Mouse (Mus musculus) layer of hippocampus, adult 2 months (tissue): Measurements from ENCODE around the gene Slc29a2. TPM values are rescaled to one million over a fixed set of nuclear protein-coding genes. Genes with fewer than 3 reads are reported as not detected.

Source experiments
- DNase-seq, 2 experiments: peaks; one replicate each; pipeline ENCODE4 v3.0.0; 2022; ENCODE audit warnings: low spot score in 2 of 2
- H3K27ac ChIP-seq: fragments of 200-600 bp; 2 replicates; pipeline ENCODE4 v1.8.1; 2022
- H3K4me3 ChIP-seq: fragments of 200-600 bp; 2 replicates; pipeline ENCODE4 v1.8.1; 2022; ENCODE audit warnings: mild to moderate bottlenecking
- CTCF ChIP-seq: fragments of 200-600 bp; conservative IDR thresholded peaks from 2 replicates; pipeline ENCODE4 v1.8.1; 2022; ENCODE audit warnings: antibody characterized with exemption, mild to moderate bottlenecking, moderate library complexity
- total RNA-seq, 2 experiments: library from RNA; stranded (reverse); gene quantifications; 2 replicates each; pipeline ENCODE4 v1.2.3; 2021

Gene Slc29a2
- total RNA-seq, 2 experiments from 2014 or later = 16.2 to 16.7 TPM

DNA sequence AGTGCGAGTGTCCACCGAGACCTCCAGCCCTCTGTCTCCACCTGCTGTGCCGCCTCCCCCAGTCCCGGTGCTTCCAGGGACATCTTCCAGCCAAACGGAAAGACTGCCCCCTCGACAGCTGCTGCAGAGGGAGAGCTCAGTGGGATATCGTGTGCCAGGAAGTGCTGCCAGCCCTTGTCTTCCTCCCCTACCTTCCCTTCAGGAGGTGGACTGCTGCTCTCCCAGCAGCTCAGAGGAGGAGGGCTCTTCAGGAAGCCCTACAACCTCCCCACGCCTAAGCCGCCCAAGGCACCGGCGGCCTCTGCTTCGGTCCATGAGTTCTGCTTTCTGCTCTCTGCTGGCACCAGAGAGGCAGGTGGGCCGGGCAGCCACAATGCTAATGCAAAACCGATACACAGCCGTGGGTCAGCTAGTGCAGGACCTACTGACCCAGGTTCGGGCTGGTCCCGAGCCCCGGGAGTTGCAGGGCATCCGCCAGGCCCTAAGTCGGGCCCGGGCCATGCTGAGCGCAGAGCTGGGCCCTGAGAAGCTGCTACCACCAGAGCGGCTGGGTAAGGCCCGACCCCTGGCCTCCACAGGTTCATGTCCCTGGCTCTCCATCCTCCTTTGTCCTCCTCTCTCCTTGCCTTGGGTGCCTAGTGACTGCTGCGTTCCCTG lies 28.6 kb downstream of the Slc29a2 start:
- no peak for DNase-seq
- peak overlapping the region; percentile 65 for H3K4me3 ChIP-seq
- peak overlapping the region; percentile 98 for H3K27ac ChIP-seq
- no peak for TF ChIP-seq CTCF

DNA sequence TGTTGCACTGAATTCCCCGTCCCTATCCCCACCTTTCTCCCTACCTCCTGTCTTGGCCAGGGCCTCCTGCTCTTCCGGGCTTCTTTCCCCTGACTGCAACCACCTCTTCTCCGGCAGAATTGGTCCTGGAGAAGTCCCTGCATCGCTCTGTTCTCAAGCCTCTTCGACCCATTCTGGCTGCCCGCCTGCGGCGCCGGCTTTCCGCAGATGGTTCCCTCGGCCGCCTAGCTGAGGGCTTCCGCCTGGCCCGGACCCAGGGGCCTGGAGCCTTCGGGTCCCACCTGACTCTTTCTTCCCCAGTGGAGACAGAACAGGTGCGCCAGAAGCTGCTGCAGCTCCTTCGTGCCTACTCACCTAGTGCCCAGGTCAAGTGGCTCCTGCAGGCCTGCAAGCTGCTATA lies 29.2 kb downstream of the Slc29a2 start:
- no peak for DNase-seq
- no peak for TF ChIP-seq CTCF
- Histone ChIP-seq H3K4me3 (peak overlapping the region; percentile 65), H3K27ac (peak overlapping the region; percentile 98)

DNA sequence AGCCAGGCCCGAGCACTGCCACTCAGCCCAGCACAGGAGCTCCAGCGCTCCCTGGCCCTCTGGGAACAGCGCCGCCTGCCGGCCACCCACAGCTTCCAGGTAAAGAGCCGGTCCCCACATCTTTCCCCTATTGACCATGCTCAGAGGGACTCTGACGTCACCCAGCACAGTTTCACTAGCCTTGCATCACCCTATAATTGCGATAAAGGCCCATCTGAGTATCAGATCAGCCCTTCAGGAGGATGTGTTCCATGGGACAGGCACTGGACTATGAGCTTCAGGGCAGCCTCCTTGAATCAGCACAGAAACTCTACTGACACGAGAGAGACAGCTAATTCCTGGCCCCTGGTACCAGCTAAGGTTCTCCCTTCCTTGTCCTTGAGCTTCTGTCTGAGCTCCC lies 30.2 kb downstream of the Slc29a2 start:
- H3K27ac ChIP-seq = peak overlapping the region; percentile 98; the same call in 1 of the 2 replicates
- peak in 1 of 2 experiments; percentile 74 for DNase-seq
- H3K4me3 ChIP-seq = peak overlapping the region; percentile 65; the same call in 1 of the 2 replicates
- peak; percentile 89 for TF ChIP-seq CTCF

DNA sequence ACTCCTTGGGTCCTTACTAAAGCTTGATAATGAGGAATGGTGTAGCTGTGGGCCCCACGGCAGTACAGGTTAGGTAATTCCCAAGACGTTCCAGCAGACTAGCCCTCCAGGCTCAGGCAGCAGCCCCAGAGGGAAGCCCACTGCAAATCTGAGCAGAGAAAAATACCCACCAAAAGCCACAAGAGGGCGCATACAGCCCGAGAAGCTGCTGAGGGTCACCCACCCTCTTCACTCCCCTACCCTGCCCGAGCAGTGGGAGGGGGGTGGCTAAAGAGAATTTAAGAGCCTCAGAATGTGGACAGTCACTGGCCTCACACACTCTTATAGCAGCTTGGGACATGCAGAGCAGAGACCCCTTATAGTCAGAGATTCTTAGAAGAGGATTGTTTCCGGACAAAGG lies 32.6 kb downstream of the Slc29a2 start:
- no peak overlapping the region for H3K4me3 ChIP-seq
- DNase-seq = peak in 1 of 2 experiments; percentile 53
- TF ChIP-seq CTCF = peak; percentile 90
- peak overlapping the region; percentile 10; the same call in 1 of the 2 replicates for H3K27ac ChIP-seq

DNA sequence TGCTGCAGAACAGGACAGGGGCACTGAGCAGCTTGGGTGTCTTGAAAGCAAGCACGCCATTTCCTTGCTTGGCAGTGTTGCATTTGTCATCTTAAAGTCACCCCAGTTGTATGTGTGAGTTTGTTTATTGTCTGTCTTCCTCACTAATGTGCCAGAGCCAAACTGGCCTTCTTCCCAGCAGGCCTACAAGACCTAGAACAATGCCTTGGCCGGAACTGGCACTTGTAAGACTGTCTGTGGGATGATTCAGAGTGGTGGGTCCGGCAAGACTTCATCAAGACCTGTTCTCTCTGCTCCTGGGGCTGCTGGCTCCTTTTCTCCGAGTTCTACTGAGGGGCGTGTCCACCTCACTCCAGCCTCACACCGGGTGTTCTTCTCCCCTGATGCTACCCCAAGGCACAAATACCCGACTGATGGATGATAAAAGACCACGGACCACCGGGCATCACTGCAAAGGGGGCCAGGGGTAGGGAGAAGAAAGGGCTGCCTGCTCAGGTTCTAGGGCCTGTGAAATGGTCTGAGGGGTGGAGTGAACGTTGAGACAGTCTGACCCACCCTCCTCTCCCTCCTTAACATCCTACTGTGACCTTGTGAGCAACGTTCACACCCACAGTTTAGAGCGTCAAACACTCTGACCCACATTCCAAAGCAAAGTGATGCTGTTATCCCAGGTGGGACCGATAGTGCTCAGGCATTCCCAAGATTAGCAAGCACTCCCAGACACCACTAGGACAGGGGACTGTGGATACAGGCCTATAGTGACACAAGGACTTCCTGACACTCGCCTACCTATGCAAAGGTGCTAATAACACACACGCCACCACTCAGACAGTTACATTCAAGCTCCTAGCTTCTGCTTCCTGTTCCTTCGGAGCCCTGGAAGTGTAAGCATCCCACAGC lies 34.5 kb downstream of the Slc29a2 start:
- no peak overlapping the region for H3K4me3 ChIP-seq
- no peak for DNase-seq
- peak overlapping the region; percentile 72 for H3K27ac ChIP-seq
- 0 out of 2 replicates have a peak, but pooled peaks have one; percentile 2 for TF ChIP-seq CTCF

DNA sequence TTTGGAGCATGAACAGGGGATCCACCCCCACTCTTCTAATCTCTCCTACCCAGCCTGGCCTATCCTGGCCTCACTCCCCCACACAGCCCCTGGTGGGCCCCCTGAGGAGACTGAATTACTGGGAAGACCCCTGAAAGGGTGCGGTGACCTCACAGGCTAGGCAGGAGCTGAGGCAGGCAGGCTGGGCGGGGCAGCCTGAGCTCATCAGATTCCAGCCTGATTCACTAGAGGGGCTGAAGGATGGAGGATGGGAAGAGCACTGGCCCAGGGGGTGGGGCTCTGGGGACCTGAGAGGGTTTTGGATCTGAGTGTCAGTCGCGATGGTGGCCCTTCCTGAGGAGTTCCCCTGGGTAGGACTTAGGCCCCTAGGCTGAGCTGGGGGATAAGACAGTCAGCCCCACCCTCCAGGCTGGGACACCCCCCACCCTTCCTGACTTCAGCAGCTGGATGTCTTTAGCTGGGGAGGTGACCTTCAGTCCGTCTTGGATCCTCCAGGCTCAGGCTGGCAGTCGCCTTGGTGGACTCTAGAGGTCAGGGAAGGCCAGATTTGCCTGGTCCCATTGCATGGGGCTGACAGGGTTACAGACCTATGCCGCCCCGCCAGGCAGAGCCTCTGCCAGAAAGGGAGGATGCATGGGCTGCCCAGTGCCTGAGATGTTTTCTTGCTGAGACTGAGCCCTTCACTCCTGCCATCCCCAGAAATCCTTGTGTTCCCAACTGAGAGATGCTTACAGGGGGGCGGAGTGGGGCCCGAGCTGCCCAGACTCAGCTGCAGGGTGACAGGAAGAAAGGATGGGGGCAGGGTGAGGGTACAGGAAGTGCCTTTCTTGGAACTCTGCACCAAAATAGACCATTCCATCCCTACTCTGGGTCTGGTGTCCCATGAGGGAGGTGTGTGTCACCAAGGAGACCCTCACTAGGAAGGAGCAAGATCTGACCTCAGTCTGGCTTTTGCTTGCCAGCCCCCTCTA lies 35.4 kb downstream of the Slc29a2 start:
- DNase-seq = no peak
- no peak for TF ChIP-seq CTCF
- peak overlapping the region; percentile 72 for H3K27ac ChIP-seq
- no peak overlapping the region for H3K4me3 ChIP-seq

DNA sequence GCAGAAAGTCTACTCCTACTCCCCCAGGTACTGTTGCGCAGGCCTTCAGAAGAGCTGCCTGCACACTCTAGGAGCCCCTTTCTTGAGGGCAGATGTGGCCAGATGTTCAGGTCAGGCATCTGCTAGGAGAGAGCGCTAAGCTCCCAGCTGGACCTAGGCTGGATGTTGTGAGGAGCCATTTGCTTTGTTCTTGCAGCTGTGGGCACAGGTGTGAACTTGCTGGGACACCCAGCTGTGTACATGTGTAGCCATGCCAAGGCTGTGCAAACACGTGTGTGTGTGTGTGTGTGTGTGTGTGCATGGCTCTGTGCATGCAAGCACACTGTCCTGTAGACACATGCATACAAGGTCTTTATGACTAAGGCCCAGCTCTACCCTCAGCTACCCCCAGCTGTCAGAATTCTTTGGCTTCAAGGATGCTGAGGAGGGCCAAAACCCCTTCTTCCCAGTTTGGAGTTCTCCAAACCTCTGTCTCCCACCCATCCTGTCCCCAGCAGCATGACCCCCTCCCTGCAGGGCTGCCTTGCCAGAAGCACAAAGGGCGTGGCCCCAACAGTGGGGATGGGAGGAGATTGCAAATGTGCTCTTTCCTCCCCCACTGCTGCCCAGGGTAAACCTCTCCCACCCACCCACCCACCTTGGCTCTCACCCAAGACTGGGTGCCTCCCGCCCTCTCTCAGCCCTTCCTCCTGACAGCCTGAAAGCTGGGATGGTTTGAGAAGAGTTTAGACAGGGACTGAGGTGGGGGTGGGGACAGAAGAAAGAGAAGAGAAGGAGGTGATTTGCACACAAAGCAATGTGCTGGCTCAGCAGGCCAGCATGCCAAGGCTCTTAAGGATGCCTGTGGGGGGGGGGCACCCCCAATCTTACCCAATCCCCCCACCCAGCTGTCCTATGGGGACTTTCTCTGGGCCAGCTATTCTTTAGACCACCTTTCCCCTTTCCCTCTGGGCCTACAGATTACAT lies 37.0 kb downstream of the Slc29a2 start:
- Histone ChIP-seq H3K4me3 (no peak overlapping the region), H3K27ac (no peak overlapping the region)
- no peak for DNase-seq
- no peak for TF ChIP-seq CTCF

DNA sequence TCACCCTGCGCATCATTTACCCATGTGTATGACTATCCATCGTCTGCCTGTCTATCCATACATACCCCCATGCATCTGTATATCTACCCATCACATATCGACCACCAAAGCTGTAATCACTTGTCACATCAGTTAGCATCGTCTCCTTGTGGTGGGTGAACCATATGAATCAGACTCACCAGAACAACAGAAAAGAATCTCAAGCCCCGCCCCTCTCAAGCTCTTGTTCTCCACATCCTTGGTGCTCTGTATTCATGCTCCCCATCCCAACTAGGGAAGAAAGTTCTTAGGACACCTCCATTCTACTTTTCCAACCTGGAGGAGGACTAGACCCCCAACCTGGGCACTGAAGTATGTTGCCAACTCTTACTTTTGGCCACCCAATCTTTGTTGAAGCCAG lies 38.4 kb downstream of the Slc29a2 start:
- H3K27ac ChIP-seq = no peak overlapping the region
- no peak for DNase-seq
- H3K4me3 ChIP-seq = no peak overlapping the region
- no peak for TF ChIP-seq CTCF

DNA sequence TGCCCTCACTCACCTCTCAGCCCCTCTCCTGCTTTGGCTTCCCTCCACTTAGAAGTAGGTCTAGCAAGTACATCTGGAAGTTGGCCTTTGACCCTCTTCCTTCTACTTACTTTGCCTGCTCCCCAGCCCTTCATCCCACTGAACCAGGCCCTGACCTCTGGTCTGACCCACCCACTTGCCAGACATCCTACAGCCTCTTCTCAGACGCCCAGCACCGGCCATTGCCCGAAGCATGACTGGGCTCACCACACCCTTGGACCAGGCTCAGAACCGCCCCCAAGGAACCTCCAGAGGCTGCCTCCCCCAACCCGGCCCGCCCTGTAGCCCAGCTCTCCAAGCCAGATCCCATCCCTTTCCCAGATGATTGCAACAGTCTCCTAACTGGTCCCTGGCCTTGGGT lies 38.8 kb downstream of the Slc29a2 start:
- DNase-seq = no peak
- Histone ChIP-seq H3K4me3 (no peak overlapping the region), H3K27ac (no peak overlapping the region)
- TF ChIP-seq CTCF = no peak

DNA sequence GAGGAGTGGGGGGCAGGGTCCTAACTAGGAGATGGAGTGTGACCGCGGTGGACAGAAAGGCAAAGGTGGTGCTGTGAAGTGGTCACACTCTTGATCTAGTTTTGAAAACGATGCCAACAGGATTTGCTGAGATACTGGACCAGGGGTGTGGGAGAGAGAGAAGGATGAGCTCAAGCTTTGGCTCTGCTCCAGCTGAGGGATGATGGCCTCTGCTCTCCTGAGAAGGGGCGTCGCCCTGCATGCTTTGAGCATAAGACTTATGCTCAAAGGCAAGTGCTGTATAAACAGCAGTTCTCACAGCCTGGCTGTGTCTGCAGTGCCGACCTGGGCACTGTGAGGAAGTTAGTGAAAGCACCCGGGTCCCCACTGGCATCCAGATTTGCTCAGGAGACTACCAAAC lies 41.4 kb downstream of the Slc29a2 start:
- no peak overlapping the region for H3K27ac ChIP-seq
- TF ChIP-seq CTCF = no peak
- H3K4me3 ChIP-seq = no peak overlapping the region
- DNase-seq = no peak

DNA sequence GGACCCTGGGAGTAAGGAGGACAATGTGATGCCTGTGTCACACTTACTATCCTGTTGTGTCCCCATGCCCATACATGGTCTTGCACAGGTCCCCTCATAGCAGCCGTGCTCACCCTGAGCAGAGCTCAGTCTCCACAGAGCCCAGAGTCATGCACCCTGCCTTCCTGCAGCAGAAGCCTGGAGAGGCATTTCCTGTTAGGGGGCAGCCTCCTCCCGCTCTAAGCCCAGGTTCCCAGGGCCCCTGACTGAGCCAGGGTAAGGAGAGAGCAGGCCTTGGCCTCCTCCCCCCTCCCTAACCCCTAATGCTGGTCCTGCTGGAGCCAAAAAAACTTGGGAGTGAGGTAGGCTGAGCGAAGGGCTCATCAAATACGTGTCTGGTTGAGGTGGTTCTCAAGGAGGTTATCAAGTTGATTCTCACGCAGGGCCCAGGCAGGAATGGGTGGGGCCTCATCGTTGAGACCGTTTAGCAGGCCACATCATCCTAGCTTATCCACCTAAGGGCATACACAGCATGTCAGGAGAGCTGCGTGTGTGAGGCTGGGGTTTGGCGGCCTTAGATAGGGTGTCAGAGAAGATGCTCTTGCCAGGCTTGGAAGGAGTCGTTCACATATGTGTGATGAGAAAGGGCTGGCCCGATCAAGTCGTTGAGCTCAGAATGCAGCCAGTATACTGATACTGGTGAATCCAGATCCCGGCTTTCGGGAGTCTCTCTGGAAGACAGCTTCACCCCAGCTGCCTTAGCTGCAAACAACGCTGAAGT lies 43.6 kb downstream of the Slc29a2 start:
- Histone ChIP-seq H3K4me3 (peak overlapping the region; percentile 51; the same call in 1 of the 2 replicates), H3K27ac (0 out of 2 replicates have a peak overlapping the region, but pooled peaks have one; percentile 32)
- DNase-seq = no peak
- TF ChIP-seq CTCF = no peak
